Mouse (Mus musculus) testis, adult 2 months (tissue): ENCODE measurements around the gene Npc2.

ENCODE experiments used
- CTCF ChIP-seq: fragments of 200-500 bp; IDR thresholded peaks from 2 replicates; pipeline ENCODE4 v1.5.1; 2012; ENCODE audit warnings: low read depth, mild to moderate bottlenecking, inconsistent platforms, low read length, moderate library complexity; ENCODE audit not compliant: control insufficient read depth, insufficient read depth, insufficient replicate concordance
- POLR2A ChIP-seq: fragments of 200-500 bp; IDR thresholded peaks from 2 replicates; pipeline ENCODE4 v1.6.1; 2012; ENCODE audit warnings: low read depth, mild to moderate bottlenecking, inconsistent platforms, low read length, moderate library complexity; ENCODE audit not compliant: control insufficient read depth

DNA sequence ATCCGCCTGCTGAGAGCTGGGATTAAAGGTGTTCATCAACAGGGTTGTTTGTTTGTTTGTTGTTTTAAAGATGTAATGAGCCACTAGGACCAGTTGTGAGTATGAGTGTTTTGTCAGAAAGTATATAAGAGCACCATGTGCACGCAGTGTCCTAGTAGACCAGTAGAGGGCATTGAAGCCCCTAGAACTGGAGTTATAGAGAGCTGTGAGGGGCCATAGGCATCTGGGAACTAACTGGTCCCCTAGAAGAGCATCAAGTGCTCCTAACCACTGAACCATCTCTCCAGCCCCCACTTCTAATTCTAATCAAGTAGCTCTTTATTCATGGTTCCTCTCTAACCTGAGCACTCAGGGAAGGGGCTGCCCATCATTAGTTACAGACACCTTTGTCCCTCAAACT lies 13.9 kb downstream of the Npc2 start:
- TF ChIP-seq POLR2A (no peak), CTCF (no peak)
